Mouse (Mus musculus): ENCODE results near the gene Atp6v1a.

Gene Atp6v1a

DNA sequence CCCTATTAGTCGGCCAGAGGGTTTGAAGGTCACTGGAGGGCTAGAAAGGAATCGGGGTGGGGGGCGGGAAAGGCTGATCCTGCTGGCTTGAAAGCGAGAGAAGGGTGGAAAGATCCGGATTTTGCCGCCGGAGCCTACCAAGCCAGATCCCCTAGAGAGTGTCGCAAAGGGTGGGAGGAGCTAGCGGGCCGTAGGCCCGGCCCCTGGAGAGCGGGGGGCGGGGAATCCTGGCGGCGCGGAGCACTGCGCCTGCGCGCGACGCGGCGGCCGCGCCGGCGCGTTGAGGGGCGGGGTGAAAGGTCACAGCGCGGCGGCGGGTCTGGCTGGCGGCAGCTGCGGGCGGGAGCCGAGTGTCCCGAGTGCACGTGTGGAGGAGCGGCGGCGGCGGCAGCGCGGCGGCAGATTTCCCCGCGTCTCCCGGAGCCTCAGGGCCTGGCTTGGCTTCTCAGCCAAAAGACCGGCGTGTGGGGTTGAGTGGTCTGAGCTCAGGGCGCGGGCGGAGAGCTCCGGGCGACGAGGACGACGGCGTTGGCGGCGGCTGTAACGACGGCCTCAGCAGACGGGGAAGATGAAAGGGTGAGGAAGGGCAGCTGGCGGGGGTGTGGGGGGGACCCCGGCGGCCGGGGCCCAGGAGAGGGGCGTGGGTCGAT lies at the start of gene Atp6v1a, which contains the start of gene Naa50:
Gene Atp6v1a, minus strand, starts transcription at position 170 of the 650 bp plus-strand sequence.
Gene Naa50, plus strand, starts transcription at position 295 of the 650 bp plus-strand sequence.
- DNase-seq (ENCODE audit: low read depth, low spot score), result peak; percentile 96

DNA sequence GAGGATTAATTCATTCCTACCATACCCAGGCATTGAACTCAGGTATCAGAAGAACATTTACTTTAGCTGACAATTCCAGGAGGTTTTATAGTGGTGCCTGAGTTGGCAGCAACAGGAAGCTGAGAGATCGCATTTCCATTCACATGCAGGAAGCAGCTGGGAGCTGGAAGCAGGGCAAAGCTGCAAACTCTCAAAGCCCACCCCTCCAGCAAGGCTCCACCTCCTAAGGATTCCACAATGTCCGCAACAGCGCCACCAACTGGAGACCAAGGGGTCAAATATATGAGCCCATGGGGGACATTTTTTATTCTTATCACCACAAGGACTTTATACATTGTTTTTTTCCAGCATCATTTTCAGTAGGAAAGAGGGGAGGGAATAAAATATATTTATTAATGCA lies 49.3 kb upstream of the Atp6v1a start:
- DNase-seq (ENCODE audit: low read depth, low spot score), result peak; percentile 73

DNA sequence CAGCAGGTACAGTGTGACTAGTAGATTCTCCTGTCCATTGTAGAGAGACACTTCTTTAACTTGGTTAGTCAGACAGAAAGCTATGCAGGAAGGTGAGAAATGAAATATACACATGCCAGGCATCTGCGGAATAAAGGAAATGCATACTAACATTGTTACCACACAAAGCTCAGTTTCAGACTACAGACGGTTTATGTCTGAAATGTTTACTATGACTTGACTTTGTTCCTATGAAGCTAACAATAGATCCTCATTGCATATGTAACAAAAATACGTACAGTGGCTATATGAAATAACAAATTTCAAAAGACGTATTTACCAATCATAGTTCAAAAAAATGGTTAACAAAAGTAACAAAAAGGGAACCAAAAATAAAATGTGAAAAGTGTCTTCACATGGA lies 47.7 kb upstream of the Atp6v1a start:
- no peak for DNase-seq (ENCODE audit: low read depth, low spot score)

DNA sequence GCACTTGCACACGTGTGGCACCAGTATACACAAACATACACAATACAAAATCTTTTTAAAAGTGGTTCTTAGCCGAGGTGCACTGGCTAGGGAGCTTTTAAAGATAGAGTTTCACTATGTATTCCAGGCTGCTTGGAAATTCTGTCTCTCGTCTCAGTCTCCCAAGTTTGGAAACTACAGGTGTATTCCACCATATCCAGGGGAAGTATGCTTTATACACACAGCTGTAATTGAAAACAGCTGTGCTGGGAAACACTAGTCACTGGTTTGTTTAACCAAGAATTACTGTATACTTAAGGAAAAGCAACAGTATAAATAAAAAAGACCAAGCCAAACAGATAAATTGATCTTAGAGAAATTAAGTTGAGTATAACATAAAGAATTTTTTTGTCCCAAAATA lies 45.3 kb upstream of the Atp6v1a start:
- DNase-seq (ENCODE audit: low read depth, low spot score), result no peak

DNA sequence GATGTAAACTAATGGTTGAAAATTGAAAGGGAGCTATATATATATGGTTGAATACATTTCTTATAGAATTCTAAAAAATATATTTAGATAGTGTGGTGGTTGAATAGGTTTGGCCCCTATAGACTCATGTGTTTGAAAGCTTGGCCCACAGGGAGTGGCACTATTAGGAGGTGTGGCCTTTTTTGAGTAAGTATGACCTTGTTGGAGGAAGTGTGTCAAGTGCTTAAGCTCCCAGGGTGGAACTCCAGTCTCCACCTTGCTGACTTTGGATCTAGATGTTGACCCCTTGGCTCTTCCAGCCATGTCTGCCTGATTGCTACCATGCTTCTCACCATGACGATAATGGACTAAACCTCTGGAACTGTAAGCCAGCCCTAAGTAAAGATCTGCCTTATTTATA lies 43.1 kb upstream of the Atp6v1a start:
- DNase-seq (ENCODE audit: low read depth, low spot score), result peak; percentile 21

DNA sequence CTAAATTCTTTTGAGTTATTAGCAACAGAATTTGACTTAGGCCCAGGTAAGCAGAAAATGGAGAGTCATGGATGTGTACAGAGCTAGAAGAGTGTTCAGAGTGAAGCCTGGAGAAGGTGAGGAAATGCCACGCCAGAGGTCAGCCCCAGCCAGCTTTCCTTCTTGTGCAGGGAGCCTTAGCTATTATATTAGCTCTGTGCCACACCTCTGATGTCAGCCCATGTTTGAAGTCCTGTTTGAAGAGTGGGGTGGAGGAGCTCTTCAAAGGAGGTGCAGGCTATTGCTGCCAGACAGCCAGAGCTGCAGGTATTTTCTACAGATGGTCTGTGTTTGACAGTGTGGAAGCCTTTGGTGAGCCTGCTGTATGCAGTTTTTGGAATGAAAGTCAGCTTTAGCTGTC lies 39.0 kb upstream of the Atp6v1a start:
- DNase-seq (ENCODE audit: low read depth, low spot score), result peak; percentile 23

DNA sequence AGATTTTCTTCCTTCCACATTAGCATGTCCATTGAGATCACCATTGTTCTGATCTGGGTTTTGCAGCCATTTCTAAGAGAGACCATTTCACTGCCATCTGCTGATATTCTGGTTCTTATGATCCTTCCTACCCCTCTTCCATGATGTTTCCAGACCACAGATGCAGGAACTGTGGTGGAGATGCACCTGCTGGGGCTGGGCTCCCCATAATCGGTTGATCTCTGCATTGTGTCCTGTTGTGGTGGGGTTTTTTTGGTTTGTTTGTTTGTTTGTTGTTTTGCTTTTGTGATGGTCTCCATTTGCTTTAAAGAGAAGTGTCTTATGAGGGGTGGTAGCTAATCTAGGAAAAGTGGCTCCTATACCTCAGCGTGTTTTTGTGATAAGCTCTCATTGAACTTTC lies 37.0 kb upstream of the Atp6v1a start:
- DNase-seq (ENCODE audit: low read depth, low spot score), result no peak

DNA sequence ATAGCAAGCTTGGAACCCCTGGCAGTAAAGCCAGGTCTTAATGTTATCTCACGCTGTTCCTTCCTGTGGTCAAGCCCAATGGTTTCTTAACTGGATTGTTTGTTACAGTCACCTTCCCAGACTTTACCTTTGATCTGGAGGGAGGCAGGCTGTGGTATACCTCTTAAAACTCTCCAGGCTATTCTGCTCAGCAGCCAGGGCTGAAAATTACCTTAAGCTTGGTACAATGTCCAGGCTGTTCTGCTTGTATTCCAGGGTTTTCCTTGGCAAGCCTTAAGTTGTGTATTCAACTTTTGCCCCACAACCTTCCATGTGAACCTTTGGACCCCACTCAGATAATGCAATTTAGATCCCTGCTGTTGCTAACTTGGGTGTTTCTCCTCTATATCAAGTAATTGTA lies 35.5 kb upstream of the Atp6v1a start:
- no peak for DNase-seq (ENCODE audit: low read depth, low spot score)

DNA sequence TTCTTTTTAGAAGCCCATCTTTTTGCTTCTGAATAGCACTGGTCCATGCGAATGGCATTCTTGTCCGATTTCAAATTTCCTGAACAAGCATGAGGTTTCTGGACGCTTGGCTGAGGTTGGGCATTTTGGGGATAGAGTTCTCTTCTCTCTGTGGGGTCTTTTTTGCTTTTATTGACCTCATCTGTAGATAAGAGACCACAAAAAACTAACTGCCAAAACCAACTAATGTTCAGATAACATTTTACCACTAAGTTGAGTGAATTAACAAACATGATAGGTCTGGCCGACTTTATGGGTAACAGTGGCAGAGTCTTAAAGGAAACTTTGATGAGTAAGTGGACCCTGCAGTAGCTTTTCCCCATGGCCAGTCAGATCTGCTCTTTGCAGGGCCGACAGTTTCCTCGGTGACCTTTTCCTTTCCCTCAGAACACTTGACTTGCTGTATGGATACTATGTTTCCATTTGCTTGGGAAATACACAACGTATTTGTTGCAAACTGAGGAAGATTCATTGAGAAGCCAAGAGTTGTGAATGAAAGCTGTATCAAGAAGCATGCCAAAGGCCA lies 34.5 kb upstream of the Atp6v1a start:
- DNase-seq (ENCODE audit: low read depth, low spot score), result no peak

DNA sequence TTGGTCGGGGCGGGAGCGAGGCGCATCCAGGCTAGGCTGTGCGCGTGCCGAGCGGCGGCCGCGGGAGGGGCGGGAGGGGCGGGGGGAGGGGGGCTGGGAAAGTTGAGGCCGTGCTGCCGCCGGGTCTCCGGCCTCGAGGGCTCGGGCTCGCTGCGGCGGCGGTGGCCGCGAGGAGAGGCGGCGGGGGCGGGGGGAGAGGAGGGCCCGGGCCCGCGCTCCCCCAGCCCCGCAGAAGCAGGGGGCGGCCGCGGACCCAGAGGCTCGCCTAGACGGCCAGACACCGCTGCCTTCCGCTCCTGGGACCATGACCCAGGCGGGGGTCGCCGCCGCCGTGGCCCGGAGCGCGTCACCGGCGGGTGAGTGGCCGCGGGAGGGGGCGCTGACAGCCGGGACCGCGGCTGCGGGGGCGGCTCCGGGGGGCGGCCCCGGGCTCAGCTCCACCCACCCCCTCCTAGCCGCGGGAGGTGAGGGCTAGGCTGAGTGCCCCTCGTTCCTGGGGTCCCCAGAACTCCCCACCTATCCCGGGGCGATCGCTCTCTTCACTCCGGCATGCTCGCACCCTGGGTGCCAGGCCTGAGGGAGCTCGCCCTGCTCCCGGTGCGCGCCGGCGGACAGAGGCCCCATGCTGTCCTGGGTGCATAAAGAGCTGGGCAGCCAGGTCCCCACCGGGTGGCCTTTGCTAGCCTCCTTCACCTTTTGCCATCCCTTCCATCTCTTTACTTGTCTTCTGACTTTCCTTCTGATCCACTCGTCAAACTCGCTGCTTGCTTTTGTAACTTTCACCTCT lies 33.8 kb upstream of the Atp6v1a start, which contains the start of gene Usf3:
Gene Usf3, plus strand, starts transcription at position 92 of the 787 bp plus-strand sequence.
- DNase-seq (ENCODE audit: low read depth, low spot score), result peak; percentile 45

DNA sequence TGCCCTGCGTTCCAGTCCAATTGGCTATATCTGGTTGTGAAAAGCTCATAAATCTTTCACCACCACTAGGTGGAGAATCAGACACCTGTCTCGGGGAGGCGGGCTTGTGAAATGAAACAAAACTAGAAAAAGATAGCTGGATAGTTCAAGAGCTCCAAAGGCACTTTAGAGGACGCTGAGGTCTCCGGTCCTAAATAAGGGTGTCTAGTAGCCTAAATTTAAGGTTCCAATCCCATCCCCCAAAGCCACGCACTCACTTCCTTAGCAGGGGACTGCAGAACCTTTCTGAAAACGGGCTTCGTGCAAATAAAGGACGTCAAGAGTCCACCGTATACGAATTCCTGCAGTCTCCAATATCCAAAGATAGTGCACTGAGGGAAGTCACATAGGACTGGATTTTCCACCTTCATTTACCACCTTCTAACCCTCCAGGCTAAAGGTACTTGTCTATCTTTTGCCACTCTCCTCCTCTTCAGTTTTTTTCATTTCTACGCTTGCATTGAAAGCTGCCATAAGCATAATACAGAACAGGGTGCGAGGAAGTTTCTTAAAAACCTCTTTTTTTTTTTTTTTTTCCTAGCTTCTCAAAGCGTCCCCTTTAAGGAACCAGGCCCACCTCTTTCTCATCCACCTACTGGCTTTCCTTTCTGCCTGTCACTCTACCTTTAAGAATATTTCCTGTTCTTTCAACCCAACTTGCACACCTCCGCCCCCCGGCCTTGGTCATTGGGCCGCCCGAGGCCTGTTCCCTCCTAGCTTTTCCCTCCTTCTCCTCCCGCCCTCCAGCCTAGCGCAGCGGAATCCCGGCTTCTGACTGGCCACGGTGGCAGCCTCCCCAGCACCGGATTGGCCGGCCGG lies 33.0 kb upstream of the Atp6v1a start:
- peak; percentile 99 for DNase-seq (ENCODE audit: low read depth, low spot score)

DNA sequence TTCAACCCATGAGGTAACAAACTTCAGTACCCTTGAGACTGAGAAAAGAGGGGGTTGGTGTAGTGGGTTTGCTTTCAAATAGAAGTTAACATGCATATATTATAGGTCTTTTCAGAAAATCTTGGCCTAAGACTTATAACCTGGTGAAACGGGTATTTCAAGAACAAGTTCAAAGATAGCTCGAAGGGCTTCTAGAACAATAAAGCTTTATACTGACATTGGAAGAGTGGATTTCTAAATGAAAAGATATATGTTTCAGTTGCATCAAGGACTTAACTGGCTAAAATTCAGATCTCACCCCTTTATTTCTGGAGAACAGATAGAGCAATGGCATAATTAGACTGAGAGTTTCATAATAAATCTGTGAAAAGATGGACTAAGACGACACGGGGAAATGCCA lies 29.5 kb upstream of the Atp6v1a start:
- DNase-seq (ENCODE audit: low read depth, low spot score), result no peak

DNA sequence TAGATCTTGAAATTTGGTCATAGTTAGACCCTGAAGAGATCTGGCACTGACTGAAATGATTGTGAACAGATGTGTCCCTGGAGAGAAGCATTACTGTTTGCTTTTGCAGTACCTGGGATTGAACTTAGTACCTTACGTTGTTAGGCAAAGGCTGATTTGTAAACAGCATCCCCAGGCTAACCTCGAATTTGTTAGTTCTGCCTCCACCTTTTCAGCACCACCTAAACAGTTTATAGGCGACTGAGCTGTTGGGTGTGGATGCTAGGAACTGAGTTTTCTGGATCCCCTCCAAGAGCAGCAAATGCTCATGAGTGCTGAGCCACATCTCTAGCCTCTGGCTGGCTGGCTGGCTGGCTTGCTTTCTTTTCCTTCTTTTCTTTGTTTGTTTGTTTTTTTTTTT lies 25.7 kb upstream of the Atp6v1a start:
- DNase-seq (ENCODE audit: low read depth, low spot score), result no peak

DNA sequence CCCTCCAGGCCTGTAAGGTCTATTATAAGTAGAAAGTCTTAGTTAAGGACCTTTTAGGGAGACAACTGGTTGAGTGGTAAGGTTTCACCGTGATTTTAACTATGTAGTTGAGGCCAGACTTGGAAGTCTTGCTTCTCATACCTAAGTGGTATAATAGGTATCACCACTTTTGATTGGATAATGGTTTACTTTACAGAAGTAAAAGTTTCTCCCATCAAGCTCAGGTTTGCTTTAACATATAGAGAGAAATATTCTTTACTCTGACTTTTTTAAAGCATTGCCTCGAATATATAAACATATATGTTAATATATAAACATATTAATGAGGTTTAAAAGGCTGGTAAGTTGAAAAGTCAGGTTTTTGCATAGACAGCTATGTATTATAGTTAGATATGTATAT lies 24.3 kb upstream of the Atp6v1a start:
- no peak for DNase-seq (ENCODE audit: low read depth, low spot score)

DNA sequence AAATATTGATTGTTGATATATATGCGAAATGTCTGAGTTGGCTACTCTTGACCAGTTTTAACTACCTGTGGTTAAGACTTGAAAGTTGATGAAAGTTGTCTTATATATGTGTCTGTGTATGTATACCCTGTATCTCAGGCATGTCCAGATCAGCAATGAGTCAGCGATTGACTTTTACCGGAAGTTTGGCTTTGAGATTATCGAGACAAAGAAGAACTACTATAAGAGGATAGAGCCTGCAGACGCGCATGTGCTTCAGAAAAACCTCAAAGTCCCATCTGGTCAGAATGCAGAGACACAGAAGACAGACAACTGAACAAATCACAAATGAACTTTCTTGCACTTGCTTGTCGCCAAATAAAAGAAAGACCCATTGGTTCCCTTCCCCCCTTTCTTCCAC lies 19.8 kb upstream of the Atp6v1a start:
- DNase-seq (ENCODE audit: low read depth, low spot score), result no peak

DNA sequence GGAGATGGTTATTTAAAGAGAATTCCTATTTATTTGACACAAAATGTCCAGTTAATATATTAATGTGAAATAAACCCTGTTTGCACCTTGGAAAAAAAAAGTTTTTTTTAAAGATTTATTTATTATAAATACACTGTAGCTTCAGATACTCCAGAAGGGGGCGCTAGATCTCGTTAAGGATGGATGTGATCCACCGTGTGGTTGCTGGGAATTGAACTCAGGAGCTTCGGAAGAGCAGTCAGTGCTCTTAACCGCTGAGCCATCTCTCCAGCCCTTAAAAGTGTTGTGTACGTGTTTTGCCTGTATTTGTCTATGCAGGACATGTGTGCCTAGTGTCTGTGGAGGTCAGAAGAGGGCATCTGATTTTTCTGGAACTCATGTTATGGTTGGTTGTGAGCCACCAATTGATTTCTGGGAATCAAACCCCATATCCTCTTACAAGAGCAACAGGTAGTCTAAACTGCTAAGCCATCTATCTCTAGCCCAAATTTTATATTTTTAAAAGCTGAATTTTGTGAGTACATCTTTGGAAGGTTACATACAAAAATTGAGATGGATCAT lies 15.1 kb upstream of the Atp6v1a start:
- peak; percentile 63 for DNase-seq (ENCODE audit: low read depth, low spot score)

DNA sequence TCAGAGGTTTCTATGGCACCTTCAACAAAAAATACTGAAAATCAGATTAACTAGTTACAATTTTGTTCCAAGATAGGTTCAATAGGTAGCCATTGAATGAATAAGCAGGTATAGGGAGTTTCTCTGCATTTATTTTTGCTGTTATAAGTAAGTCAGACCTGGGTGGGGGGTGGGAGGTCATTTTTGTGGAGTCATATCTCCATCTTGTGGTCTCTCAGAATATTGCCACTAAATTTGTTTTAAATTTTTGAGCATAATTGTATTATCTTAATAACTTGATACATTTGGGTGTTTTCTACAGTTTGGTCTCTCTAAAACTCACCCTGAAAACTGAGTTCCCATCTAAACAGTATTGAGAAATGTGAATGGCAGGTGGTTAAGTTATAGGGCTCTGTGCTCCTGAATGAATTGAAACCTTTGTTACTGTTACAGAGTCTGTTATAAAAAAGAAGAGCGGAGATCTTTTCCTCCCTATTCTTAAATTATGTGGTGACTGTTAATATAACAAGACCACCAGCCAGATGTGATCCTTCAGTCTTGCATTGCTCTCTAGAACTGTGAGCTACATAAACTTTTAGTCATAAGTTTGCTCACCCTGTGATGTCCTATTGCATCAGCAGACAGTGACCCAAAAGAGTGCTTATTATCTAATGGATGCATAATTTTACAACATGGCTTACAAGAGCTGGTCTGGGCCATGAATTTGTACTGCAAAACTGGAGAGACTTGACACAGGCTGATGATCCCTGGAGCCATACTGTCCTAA lies 9.7 kb upstream of the Atp6v1a start:
- no peak for DNase-seq (ENCODE audit: low read depth, low spot score)

DNA sequence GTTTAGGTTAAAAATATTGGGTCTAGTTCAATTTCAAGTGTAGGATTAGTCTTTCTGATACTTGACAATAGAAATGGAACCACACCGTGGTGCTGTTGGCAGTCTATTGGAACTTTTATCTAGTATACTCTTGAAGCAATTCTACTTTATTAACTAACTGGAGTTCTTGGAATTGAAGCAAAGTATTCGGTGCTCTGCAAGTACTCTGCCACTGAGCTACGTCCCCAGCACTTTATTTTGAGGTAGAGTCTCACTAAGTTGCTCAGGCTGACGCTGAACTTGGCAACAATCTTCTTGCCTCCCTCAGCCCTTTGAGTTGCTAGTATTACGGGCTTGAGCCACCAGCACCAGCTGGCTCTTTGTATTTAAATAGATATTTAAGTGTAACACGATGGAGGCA lies 2.0 kb upstream of the Atp6v1a start:
- peak; percentile 21 for DNase-seq (ENCODE audit: low read depth, low spot score)

DNA sequence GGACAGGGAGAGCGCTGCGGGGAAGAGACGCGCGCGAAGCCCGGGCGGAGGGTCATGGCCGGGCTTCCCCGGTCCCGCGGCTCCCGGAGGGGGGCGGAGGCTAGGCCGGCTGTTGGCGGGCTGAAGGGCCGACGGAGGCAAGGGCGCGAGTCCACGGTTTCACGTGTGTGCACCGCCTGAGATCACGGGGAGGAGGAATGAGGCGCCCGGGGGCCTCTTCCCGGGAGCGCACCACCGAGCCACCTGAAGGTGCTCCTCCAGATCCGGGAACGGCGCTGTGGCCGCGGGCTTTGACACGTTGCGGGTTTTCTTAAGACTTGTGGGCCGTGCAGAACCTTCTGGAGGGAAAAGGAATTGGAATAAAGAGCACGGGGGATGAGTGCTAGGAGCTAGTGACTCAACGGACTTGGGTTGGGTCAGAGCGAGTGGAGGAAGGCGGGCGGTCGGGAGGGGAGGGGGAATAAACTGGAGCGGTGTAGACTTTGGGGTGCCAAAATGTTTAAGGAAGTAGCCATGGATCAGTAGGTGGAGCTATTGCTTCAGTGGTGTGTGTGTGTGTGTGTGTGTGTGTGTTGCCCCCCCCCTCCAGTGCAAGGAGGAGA lies 782 bp upstream of the Atp6v1a start:
- peak; percentile 87 for DNase-seq (ENCODE audit: low read depth, low spot score)

DNA sequence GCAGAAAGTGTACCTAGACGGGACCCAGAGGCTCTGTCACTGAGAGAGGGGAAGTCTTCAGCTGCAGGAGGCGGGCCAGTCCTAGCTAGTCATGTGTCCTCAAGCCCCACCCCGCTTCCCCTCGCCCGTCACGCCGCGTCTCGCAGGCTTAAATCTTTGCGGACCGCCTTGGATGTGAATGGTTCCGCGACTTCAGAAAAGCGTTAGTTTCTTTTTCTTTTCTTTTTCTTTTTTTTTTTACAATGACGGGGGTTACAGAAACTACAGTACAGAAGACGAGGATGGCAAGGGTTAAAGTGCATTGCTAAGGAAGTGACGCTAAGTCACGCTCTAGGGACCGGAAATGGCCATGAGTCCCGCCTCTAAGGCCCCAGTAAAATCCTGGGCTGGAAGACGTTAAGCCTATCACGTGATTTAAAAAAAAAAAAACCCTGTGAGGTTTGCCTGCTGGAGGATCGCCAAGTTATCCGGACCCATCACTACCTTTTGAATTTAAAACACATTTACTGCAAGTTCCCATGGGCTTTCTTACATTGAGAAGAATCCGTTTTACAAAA lies 448 bp downstream of the Atp6v1a start:
- peak; percentile 96 for DNase-seq (ENCODE audit: low read depth, low spot score)
